Mouse (Mus musculus): ENCODE data around the gene Uhrf1.

The Uhrf1 gene

DNA sequence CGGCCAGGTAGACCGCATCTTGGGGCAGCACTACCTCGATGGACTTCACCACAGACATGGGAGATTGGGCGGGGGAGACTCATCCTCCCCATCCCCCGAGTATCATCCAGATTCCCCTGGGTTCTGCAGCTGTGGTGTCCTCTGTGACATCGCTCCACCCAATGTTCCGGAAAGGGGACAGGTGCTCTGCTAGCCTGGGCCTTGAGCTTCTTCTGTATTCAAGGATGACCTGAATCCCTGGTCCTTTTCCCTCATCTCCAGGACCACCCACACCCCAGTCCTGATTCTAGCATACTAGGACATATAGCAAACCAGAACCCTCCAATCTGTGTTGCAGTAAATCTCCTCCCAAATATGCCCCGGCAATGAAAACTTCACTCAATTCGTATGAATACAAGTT lies 2.9 kb upstream of the Uhrf1 start, which contains the start of gene Arrdc5:
TSS of gene Arrdc5 (minus strand) at position 101 of the 400 bp plus-strand sequence.
- DNase-seq (ENCODE audit: low spot score): no peak

DNA sequence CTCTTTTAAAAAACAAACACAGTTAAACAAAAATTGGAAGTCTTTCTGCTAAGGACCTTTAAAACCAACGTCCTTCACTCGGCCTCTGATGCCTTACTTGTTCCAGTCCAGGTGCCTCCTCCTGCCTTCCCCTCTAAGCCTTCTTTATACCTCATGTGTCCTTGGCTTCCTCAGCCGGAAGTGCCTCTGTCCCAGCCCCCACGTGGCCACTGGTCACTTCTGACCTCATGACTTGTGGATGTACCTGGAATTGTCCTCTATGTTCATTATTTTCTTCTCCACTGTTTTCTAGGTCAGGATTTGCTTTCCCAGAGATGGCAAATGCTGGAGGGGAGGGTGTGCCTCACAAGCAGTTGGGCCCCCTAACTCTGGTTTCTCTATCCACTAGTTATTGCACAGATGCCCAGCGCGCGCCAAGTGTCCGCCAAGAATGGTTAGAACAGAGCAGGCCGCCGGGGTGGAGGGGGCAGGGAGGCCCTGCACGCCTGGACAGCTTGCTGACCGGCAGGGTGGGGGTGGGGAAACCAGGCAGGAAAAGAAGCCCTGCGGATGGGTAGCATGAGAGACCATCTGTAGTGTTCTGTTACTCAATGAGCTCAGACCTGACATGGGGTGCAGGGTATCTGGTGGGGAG lies 641 bp upstream of the Uhrf1 start:
- DNase-seq (ENCODE audit: low spot score): no peak

DNA sequence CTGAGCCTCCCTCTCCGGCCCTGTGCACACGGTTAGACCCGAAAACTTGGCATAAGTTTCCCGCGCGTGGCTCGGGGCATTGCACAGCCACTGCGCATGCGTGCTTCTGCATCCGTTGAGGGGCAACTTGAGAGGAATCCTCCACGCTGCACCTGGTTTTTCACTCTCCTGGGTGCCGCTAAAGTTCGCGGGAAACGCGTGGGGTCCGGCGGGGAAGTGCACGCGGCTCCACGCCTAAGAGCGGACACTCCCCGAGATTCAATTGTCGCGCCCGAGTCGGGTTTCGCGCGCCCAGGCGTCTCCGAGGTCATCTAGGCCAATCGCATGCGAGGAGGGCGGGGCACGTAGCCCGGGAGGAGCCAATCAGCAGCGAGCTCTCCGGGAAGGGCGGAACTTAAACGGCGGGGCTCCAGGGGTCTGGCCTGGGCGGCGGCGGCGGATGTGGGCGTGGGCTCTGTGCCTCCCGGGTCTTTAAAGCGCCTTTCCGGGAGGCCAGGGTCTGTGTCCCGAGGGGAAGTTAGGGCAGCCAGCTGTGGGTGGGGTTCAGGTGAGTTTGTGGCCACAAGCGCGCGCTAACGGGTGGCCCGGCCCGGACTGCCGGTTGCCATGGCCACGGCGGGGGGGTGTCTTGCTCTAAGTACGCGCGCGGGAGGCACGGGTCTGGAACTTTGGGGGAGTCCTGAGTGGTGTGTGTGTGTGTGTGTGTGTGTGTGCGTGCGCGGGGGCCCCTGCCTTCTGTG lies 896 bp downstream of the Uhrf1 start:
- DNase-seq (ENCODE audit: low spot score): peak; percentile 96

DNA sequence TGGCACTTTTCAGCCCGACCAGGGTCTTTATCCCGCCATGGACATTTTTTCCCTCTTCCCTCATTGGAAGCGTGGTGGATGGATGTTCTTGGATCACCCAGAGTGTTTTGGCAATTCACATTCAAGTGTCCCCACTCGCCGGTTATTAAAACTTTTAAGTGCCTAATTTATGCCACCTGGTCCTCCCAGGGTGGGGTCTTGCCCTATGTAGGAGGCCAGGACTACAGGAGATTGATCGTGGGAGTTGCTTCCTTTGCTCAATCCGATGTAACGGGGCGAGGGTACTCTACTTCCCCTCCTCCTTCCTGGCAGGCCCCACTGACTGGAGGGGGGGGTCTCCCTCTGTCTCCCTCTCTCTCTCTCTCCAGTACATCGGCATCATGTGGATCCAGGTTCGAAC lies 1.6 kb downstream of the Uhrf1 start:
- DNase-seq (ENCODE audit: low spot score): no peak

DNA sequence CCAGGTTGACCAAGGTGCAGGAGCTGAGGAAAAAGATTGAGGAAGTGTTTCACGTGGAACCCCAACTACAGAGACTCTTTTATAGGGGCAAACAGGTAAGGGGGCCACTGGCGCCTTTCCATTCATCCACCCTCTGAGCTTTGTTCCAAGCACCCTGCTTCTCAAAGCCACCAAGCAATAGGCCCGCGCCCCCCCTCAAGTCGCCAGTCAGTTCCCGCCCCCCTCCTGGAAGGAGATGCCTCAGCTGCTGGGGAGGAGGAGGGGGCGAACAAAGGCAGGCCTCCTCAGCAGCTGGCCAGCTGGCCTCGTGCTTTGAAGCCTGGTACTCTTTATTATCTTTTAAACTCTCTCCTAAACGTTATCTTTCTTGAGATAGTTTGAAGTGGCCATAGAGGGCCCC lies 2.0 kb downstream of the Uhrf1 start:
- no peak for DNase-seq (ENCODE audit: low spot score)

DNA sequence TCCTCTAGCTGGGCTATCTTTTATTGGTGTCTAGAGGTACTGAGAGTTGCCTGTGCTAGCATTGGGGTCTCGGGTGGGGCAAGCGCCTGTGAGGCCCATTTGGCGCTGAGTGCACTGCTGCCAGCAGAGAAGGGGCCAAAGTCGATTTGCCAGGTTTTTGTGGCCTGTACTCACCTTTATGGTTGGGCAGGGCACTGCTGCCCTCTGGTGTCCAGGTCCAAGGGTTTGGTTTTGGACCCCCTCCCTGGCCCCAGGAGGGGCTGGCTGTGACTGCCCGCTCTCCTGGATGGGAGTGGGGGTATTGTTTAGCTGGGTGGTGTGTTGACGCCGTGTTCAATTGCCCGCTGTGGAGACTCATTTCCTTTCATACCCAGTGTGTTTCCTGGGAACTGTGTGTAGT lies 2.7 kb downstream of the Uhrf1 start:
- no peak for DNase-seq (ENCODE audit: low spot score)

DNA sequence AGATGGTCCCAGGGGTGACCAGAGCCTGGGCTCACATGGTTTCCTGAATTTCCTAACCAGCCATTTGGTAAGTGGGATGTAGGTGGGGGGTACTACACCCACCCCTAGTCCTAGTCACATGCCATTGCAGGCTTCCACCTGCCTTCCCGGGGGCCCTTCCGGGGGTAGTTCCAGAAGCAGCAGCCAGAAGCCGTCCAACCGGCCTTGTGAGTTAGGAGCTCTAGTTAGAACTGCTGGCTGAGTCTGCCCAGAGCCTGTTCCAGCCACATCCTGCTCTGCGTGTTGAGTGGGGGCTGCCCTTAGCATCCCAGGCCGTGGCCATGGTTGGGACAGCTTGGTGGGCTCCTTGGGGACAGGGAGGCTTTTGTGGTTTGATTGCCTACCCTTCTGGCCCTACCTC lies 5.0 kb downstream of the Uhrf1 start:
- no peak for DNase-seq (ENCODE audit: low spot score)

DNA sequence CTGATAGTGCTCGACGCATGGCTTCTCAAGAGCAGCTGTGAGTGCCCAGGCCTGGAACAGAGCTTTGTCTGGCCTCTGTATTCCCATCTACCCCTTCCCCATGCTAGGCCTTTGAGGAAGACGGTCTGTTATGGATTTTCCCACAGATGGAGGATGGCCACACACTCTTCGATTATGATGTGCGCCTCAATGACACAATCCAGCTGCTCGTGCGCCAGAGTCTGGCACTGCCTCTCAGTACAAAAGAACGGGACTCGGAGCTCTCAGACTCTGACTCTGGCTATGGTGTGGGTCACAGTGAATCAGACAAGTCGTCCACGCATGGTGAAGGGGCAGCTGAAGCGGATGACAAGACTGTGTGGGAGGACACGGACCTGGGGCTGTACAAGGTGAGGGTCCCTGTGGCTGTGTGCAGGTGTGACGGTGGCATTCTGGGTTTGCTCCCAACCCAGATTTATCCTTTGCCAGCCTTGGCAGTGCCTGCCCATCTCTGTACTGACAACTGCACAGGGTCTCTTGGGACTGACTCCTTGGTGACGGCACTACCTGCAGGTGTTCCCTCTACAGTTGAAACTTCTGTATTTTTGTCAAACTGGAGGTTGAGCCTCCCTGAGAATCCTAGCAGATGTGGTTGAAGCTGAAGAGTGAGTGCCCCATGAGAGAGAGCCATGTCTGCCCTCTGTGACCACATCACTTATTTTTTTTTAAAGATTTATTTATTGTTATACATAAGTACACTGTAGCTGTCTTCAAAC lies 6.2 kb downstream of the Uhrf1 start:
- no peak for DNase-seq (ENCODE audit: low spot score)

DNA sequence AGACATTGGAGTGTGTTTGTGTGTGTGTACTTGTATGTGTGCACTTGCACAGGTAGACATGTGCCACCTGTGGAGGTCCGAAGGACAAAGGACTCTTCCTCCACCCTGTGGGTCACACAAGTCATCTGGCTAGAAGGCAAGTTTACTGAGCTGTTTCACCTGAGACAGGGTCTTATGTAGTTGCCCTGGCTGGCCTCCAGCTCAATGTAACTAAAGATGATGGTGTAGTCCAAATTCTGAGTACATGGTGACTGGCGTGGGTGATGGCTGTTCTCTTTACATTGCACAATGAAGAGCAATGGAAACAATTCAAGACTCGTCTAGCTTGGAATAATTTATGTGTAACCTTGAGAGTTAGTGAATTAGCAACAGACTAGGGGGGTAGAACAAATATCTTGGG lies 21.3 kb downstream of the Uhrf1 start:
- DNase-seq (ENCODE audit: low spot score): no peak

DNA sequence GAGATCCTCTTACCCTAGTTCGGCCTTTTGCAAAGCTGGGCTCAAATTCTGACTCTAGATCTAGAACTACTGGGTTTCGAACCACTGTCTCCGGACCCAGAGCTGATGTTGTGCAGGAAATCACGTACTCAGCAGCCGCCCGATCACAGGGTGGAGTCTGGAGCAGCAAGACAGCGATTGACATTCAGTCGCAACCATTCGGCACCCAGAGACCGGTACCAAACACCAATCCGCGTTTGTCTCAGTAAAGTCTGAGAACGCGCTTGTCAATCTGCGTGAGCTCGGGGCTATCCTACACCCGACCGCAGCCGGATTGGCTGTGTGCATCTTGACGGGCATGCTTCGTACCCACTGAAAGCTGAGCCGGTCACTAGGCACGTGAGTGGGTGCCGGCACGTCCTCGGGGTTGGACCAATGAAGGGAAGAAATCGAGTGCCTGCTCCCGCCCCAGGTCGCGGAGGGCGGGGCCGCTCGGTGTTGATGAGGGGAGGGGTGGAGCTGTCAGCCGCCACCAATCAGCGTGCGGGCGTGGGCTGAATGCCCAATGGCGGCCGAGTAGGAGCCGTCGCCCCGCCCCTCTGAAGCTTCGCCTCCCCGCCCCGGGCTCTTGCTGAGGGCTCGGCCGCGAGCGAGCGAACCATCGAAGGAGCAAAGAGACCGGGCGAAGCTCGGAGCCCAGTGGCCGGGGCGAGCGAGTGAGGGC lies 22.5 kb downstream of the Uhrf1 start, which contains the start of gene Kdm4b:
TSS of gene Kdm4b (plus strand) at position 613 of the 703 bp plus-strand sequence.
- DNase-seq (ENCODE audit: low spot score): peak; percentile 98

DNA sequence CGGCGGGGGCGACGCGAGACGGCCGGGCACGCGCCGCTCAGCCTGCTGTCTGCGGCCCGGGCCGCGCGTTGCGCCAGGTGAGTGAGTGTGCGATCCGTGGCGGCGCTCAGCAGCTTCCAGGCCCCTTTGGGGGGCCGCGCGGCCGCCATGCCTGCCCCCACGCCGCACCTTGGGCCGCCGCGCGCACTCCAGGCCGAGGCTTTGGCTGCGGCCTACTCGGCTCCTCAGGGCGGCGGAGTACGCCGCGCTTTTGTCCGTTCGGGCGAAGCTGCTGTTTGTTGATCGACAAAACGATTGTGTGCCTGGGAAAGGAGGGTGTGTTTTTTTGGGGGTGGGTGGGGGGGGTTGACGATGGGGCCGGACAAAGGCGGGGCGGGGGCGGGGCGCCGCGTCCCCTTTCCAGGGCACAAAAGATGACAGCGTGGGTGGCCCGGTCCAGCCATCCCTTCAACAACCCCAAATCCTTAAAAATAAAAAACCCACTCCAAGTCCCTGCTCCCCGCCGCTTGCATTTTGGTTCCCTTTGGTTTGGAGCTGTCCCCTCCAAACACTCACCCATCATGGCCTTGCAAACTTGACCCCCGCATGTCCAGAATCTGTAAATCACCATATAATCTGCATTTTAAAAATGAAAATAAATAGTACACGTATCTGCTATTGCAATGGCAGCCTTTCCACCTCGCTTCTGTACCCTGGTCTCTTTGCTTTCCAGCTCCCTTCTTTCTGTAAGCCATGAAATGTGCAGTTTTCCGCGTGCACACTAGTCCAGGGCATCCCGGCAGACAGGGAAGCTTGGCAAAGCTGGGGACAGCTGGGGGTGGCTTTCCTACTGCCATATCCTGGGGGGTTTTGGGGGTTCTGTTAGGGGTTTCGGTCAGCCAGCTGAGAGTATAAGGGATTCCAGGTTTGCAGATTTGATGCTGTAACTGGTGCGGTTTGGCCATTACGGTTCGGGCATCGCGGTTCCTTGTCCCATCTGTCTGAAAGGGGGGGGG lies 23.3 kb downstream of the Uhrf1 start:
- DNase-seq (ENCODE audit: low spot score): no peak

DNA sequence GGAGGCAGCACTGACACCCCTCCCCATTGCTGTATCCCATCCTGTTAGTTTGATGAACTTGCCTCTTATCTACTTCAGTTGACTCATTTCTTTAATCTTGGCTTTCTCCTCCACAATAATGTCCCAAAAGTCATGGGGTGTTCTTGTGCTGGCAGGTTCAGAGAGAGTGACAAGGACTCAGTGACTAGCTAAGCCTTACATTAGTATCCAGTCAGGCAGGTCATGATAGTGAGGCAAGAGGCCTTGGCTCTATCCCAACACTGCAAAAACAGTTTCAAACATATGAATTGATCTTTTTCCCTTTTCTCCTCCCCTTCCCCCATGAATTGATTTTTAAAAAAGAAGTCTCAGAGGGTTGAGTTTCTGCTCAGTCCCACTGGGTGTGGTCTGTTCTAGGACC lies 26.1 kb downstream of the Uhrf1 start:
- no peak for DNase-seq (ENCODE audit: low spot score)

DNA sequence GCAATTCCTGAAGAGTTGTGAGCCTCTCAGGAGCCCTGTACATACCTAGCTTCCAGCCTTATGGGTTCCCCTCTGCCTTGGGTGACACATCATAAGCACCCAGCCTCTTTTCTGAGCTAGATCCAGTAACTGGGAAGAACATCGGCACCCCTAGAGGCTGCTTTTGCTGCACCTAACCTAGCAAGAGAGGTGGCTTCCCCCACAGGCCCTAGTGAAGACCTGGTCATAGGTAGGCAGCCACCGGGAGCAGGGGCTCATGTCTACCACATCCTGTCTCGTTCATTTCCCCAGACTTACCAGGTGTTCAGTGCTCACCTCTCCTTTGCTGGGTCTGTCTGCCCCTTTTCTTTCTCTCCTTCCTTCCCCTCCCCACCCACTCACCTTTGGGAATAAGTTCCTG lies 27.2 kb downstream of the Uhrf1 start:
- DNase-seq (ENCODE audit: low spot score): no peak

DNA sequence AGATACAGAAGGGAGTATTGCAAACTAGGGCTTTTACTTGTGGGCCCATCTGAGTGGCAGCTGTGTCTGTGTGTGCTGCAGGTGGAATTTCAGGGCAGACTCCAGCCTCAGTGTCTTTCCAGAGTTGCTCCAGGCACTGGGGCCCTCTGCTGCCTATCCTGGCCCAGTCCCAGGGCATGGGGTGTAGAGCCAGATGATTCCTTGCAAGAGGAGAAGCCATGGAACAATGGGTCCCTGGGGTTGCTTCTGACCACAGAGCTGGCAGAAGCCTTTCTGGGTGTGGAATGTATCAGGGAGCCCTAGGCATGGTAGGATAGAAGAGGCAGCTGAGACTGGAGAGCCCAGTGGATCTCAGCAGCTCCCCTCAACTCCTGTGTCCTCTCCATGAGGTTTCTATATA lies 28.1 kb downstream of the Uhrf1 start:
- DNase-seq (ENCODE audit: low spot score): no peak

DNA sequence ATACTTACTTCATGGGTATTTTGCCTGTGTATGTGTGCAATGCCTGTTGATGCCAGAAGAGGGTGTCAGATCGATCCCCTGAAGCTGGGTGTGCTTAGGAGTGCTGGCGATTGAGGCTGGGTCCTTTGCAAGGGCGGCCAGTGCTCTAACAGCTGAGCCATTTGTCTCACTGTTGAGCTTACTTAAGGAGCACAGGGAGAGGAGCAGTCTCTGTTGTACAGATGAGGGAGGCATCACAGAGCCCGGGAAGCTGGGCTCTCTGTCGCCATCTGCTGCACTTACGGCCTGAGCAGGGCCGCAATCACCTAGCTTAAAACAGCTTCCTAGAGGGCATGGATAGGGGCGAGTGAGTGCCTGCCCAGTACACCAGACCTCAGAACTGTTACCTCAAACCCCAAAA lies 29.9 kb downstream of the Uhrf1 start:
- DNase-seq (ENCODE audit: low spot score): no peak

DNA sequence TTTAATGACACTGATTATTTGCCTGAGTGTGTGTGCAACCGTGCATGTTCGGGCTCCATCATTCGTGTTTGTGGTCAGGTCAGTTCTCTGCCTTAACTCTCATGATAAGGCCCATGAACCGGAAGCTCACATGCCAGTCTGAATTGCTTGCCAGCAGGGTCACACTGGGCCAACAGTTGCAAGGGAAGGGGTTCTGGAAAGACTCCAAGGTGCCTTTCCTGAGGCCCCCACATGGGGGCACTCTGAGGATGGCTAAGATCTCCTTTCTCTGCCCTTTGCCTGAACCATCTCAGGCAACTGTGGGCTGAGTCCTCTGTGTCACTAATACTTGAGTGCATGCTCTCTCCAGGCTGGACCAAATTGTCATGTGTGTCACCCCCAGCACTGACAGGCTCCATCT lies 34.1 kb downstream of the Uhrf1 start:
- peak; percentile 33 for DNase-seq (ENCODE audit: low spot score)

DNA sequence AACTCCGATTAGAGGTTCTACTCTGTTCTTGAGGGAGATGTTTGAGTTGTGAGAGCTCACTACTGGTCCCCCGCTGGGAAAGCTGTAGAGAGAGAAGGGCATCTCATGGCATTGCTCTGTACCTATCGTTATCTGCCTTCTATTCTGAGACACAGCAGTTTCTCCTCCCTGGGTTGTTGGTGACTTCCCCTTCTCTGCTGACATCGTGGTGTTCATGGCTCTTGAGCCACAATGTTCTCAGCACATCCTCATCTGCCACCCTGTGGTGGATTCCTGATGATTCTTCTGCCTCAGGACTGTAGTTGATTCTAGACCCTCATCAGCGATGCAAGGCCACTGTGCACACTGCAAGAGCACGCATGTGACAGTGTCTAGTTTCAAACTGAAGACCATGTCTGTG lies 34.7 kb downstream of the Uhrf1 start:
- DNase-seq (ENCODE audit: low spot score): no peak

DNA sequence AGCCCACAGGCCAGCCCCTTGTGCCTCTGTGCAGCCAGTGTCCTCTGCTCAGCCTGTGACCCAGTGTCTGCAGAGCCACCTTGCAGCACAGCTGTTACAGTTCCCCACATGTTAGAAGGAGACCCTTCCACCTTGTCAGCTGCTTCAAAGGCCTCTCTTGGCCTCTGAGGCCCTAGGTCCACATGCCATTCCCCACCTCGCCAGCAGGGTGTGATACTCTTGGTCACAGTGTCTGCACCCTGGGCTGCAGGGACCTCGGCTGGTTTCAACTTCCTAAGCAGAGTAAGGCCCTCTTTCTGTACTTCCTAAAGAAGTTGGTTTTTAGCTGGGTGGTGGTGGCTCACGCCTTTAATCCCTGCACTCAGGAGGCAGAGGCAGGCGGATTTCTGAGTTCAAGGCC lies 35.8 kb downstream of the Uhrf1 start:
- DNase-seq (ENCODE audit: low spot score): peak; percentile 31

DNA sequence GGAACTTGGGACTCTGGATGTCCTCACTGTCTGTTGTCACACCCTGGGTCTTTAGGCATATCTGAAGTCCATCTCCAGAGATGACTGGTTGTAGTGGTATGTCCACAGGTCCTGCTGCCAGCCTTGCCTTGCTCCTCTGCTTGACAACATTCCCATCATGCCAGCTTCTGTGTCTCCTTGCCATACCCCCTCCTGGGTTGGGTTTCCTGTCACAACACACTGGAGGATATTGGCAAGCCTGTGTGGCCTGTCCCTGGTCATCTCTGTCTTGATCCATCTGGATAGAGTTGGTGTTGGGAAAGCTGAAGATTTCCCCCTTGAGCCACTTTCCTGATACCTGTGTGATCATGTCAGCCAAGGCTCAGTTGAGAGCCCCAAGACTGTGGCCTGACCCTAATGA lies 37.6 kb downstream of the Uhrf1 start:
- DNase-seq (ENCODE audit: low spot score): no peak

DNA sequence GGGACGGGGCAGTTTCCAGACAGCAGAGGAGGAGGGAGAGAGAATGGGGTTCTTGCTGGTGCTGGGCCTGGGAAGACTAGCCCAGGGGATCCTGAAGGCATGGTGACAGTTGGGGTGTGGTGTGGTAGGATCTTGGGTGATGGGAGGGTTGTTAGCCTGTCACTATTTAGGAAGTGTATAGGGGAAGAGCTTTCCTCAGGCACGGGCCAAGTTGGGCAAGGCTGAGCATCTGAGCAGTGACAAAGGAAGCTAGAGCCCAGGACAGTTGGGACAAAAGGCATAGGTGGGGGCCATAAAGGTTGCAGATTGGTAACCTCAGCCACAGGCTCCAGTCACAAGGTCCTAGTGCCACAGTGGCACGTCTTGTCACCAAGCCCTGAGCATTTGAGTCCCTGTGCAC lies 40.3 kb downstream of the Uhrf1 start:
- DNase-seq (ENCODE audit: low spot score): no peak

DNA sequence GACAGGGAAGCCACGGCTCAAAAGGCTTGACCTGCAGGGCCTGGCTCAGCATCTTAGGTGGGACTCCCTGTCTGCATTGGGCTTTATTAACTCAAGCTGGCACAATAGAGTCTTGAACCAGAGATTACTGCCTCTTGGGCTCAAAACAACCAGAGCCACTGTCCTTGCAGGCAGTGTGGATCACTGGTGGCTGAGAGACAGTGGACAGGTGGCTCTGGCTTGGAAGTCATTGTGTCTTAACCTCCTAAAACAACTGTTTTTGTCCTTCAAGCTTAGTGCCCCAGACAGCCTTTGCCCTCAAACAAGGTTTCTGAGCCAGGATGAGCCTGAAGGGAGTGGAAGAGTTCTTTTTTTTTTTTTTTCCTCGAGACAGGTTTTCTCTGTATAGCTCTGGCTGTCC lies 42.2 kb downstream of the Uhrf1 start:
- no peak for DNase-seq (ENCODE audit: low spot score)
